In the genomic region with DNA sequence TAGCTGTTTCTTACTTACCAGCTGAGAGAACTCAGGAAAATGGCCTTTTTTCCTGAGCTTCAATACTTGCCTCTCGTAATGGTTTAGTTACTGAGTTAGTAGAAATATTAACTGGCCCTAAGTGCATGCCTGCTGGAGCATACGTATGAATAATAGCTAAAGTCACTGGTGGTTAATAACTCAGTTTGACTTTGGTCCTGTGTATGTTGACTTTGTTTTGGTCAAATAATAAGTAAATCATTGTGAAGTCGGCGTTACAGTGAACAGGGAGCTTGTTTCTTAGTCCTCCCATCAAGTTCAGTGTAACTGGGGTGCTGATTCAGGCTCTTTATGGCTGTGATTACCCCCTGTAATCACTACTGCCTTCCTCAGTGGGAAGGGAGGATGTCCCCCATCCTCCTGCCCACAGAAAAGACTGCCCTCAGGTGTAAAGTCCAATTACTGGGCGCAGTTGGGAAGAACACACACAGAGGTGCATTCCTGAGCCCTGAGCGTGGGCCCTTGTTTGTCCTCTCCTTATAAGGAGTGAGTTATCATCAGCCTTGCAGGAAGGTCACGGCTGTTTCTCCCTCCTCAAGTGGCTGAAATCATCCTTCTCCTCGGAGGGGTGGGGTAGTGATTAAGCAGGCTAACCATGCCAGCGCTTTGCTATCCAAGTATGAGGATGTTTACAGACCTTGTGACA, we compare ENCODE assay signal across 10 mouse cellular contexts. TPM values are rescaled to one million over a fixed set of nuclear protein-coding genes. Genes with fewer than 3 reads are reported as not detected.
A peak's percentile ranks its signal among the peaks of the same experiment; 100 is the strongest.
DNase-seq lines count a peak whose midpoint lies in the region; ATAC-seq and TF ChIP-seq lines count a peak whose summit lies in the region.
"Had no signal": no experiment of that assay in that cellular context is flagged by ENCODE, and none has a peak within 500 bp of the region (broad histone marks: within the 10 kb centered on the region; RNA-seq: fewer than 3 reads in every experiment).

No protein-coding gene starts in this region.

- H3K4me3 ChIP-seq in liver, postnatal 0 days (ENCODE audit: low read depth, low read length), result no peak overlapping the region
- H3K4me3 ChIP-seq in forebrain, embryonic 14.5 days (ENCODE audit: low read depth, low read length), result no peak overlapping the region
- H3K4me3 ChIP-seq: liver, embryonic 13.5 days had no signal

- in situ Hi-C loops in Patski (cut with MboI; ENCODE audit: low pct_unique_long_range_greater_than_20kb), result no loop called here

- H3K9me3 ChIP-seq in liver, postnatal 0 days (ENCODE audit: low read length), result no peaks in the 10 kb centered on the region
- H3K9me3 ChIP-seq in forebrain, embryonic 14.5 days (replicated peaks; ENCODE audit: control insufficient read depth, low read length), result no peaks in the 10 kb centered on the region
- H3K9me3 ChIP-seq: liver, embryonic 13.5 days had no signal

- H3K4me2 ChIP-seq in liver, postnatal 0 days (ENCODE audit: low read depth, low read length), result no peak overlapping the region
- H3K4me2 ChIP-seq in forebrain, embryonic 14.5 days (ENCODE audit: low read length), result no peak overlapping the region
- H3K4me2 ChIP-seq: liver, embryonic 13.5 days had no signal

- POLR2A ChIA-PET in Patski (lab: Charles Lee), result interaction anchor here (0.7 to 2.0 kb wide), 7 partner anchors 10 to 79 kb away, joined by 3 to 10 read pairs (median 6); partner anchors contain the start of gene F3

- peaks cover 3% of the 10 kb centered on the region; the same call in 1 of the 2 replicates for H3K4me1 ChIP-seq in liver, postnatal 0 days (ENCODE audit: insufficient read depth)
- no peaks in the 10 kb centered on the region for H3K4me1 ChIP-seq in forebrain, embryonic 14.5 days (ENCODE audit: control insufficient read depth, insufficient read depth, low read length)

- TF ChIP-seq EP300 in liver, postnatal 0 days (IDR thresholded peaks at IDR 0.05; ENCODE audit: low read depth), result no peak

- WGBS in liver, postnatal 0 days (ENCODE audit: insufficient replicate concordance), result 48% methylated on average over 9 of the region's 9 CpGs
- WGBS in forebrain, embryonic 14.5 days, result 78% methylated on average over 9 of the region's 9 CpGs

- no peaks in the 10 kb centered on the region for H3K36me3 ChIP-seq in liver, postnatal 0 days (replicated peaks; ENCODE audit: insufficient read depth, low read length)
- no peaks in the 10 kb centered on the region for H3K36me3 ChIP-seq in forebrain, embryonic 14.5 days (ENCODE audit: control insufficient read depth, insufficient read depth, low read length)
- H3K36me3 ChIP-seq: liver, embryonic 13.5 days had no signal

- H3K9ac ChIP-seq in liver, postnatal 0 days (replicated peaks), result no peak overlapping the region
- no peak overlapping the region for H3K9ac ChIP-seq in forebrain, embryonic 14.5 days (ENCODE audit: low read length)
- H3K9ac ChIP-seq: liver, embryonic 13.5 days had no signal

- no peak for TF ChIP-seq CTCF in Patski (IDR thresholded peaks at IDR 0.05)
- TF ChIP-seq CTCF in liver, postnatal 0 days (IDR thresholded peaks at IDR 0.05; ENCODE audit: low read depth), result no peak

- ATAC-seq in Patski, result peak; percentile 94
- ATAC-seq in liver, postnatal 0 days, result peak; percentile 57; the same call in 1 of the 2 replicates
- no peak for ATAC-seq in forebrain, embryonic 14.5 days
- ATAC-seq in megakaryocyte-erythroid progenitor cell, adult 5-6 weeks (replicated peaks; ENCODE audit: low FRiP score, low TSS enrichment, poor library complexity, severe bottlenecking), result no peak
- ATAC-seq in erythroid progenitor cell, adult 5-6 weeks (replicated peaks; ENCODE audit: low FRiP score, poor library complexity, severe bottlenecking), result no peak

- H3K27ac ChIP-seq in liver, postnatal 0 days (ENCODE audit: low read depth), result 0 out of 2 replicates have a peak overlapping the region, but pooled peaks have one; percentile 34
- no peak overlapping the region for H3K27ac ChIP-seq in forebrain, embryonic 14.5 days (ENCODE audit: low read depth, low read length)
- H3K27ac ChIP-seq: liver, embryonic 13.5 days had no signal

- H3K27me3 ChIP-seq in Patski, result no peaks in the 10 kb centered on the region
- H3K27me3 ChIP-seq in liver, postnatal 0 days (ENCODE audit: insufficient read depth, low read length), result no peaks in the 10 kb centered on the region
- H3K27me3 ChIP-seq in forebrain, embryonic 14.5 days (replicated peaks; ENCODE audit: control insufficient read depth, insufficient read depth, low read length), result no peaks in the 10 kb centered on the region
- H3K27me3 ChIP-seq: liver, embryonic 13.5 days had no signal

- CTCF ChIA-PET in Patski (lab: Charles Lee), result interaction anchor here (0.9 to 5.0 kb wide), 9 partner anchors 8 to 95 kb away, joined by 3 to 31 read pairs (median 4); no protein-coding TSS in a partner anchor

- DNase-seq in MN1 (ENCODE audit: low spot score) (peak; percentile 11), Patski (ENCODE audit: low read depth, low spot score) (peak; percentile 99)
- peak; percentile 20 for DNase-seq in heart, postnatal 4 days
- no peak for DNase-seq in liver, postnatal 0 days
- no peak for DNase-seq in forebrain, embryonic 14.5 days (ENCODE audit: low spot score)
- no peak for DNase-seq in retina, embryonic 14.5 days (ENCODE audit: low spot score)
- DNase-seq: liver, embryonic 13.5 days; right cerebral cortex, postnatal 25 days had no signal

RNA-seq across cellular contexts. Expression of gene 4930432M17Rik, which starts 24.1 kb away (rescaled TPM):
- polyA plus RNA-seq in Patski (2021), result not detected
- total RNA-seq in heart, postnatal 4 days (2021), result not detected
- polyA plus RNA-seq in liver, postnatal 0 days (2015; fragmentation: Nextera tagmentation; extraction: Ambion mirVana), result not detected in 2 replicates
- polyA plus RNA-seq in forebrain, embryonic 14.5 days (2014; fragmentation: Nextera tagmentation; extraction: Ambion mirVana), result not detected in 2 replicates
- total RNA-seq in megakaryocyte-erythroid progenitor cell, adult 5-6 weeks (2014; fragmentation: Nextera tagmentation), result not detected in 2 replicates
- total RNA-seq in megakaryocyte-erythroid progenitor cell, adult 5-6 weeks (2017), result not detected in 2 replicates
- not detected in 2 replicates for total RNA-seq in erythroid progenitor cell, adult 5-6 weeks (2015; ENCODE audit: low replicate concordance)
- total RNA-seq in erythroid progenitor cell, adult 5-6 weeks (2017; ENCODE audit: low replicate concordance), result not detected in 2 replicates
- polyA plus RNA-seq: liver, embryonic 13.5 days had no signal

Comparison
In these comparisons a context has a peak if more than half of its experiments do, and no peak if none do; other contexts are left out.
1. DNase-seq: peak in MN1 (single experiment), Patski (single experiment) and heart, postnatal 4 days (single experiment); none in liver, postnatal 0 days (single experiment), forebrain, embryonic 14.5 days (single experiment) and retina, embryonic 14.5 days (single experiment).
2. ATAC-seq: peak in Patski (single experiment) and liver, postnatal 0 days (single experiment); none in forebrain, embryonic 14.5 days (single experiment), megakaryocyte-erythroid progenitor cell, adult 5-6 weeks (single experiment) and erythroid progenitor cell, adult 5-6 weeks (single experiment).